Mouse (Mus musculus): ENCODE measurements around the gene C1ql4. TPM values are rescaled to one million over a fixed set of nuclear protein-coding genes. Genes with fewer than 3 reads are reported as not detected.

C1ql4 gene
- not detected for polyA plus RNA-seq (2017; shearing (Covaris generic))

GRCm38 (mm10) chr15:99087253-99088075 lies at the start of gene C1ql4:
TSS of gene C1ql4 (minus strand) at chr15:99087817.

GRCm38 (mm10) chr15:99125711-99126080 lies 38.1 kb upstream of the C1ql4 start, which contains the start of gene Spats2:
TSS of gene Spats2 (plus strand) at chr15:99125916.

GRCm38 (mm10) chr15:99092870-99093269 lies 5.3 kb upstream of the C1ql4 start, which contains the start of gene Dnajc22:
TSS of gene Dnajc22 (plus strand) at chr15:99093170.

DNA sequence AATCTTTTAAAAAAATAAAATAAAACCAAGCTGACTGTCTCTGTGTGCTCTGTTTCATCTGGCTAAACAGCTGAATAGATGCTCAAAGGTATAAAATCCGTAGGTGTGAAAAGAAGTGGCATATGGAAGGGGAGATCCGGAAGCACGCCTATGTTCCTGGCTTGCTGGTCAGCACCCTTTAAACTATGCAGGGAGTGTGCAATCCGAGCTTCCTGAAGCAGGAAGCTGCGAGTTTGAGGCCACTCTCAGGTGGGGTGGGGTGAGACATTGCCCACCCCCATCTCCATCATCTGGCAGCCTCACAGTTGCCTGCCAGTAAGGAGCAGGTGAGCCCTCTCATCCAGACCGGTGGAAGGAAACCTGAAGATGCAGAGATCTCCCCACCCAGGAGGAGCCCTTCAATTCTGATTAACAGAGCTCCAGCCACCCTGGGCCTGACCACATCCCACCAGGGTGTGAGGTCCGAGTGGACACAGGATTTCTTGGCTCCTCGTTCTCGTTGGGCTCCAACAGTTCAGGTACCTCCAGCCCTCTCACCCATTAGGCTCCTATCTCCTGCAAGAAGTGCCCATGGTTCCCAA lies 13.5 kb downstream of the C1ql4 start, which contains the start of gene Troap:
TSS of gene Troap (plus strand) at position 557 of the 581 bp plus-strand sequence.

GRCm38 (mm10) chr15:99055040-99055439 lies 32.6 kb downstream of the C1ql4 start, which contains the start of gene Prph:
TSS of gene Prph (plus strand) at chr15:99055174.

Other genes with a start within 250 kb of the C1ql4 start
- gene Kmt2d, start 216.6 kb downstream of the C1ql4 start, polyA plus RNA-seq (2017; shearing (Covaris generic)), result 32.4 TPM
- 39.4 TPM for gene Rhebl1, start 193.3 kb downstream of the C1ql4 start, polyA plus RNA-seq (2017; shearing (Covaris generic))
- gene Dhh, start 189.3 kb downstream of the C1ql4 start, polyA plus RNA-seq (2017; shearing (Covaris generic)), result not detected
- 152 TPM for gene Lmbr1l, start 169.6 kb downstream of the C1ql4 start, polyA plus RNA-seq (2017; shearing (Covaris generic))
- 277 TPM for gene Tuba1b, start 153.3 kb downstream of the C1ql4 start, polyA plus RNA-seq (2017; shearing (Covaris generic))
- gene Gm49450, start 134.3 kb downstream of the C1ql4 start, polyA plus RNA-seq (2017; shearing (Covaris generic)), result not detected
- 197 TPM for gene Tuba1a, start 134.1 kb downstream of the C1ql4 start, polyA plus RNA-seq (2017; shearing (Covaris generic))
- 27.1 TPM for gene Tuba1c, start 57.9 kb downstream of the C1ql4 start, polyA plus RNA-seq (2017; shearing (Covaris generic))
- gene Prph, start 32.6 kb downstream of the C1ql4 start, polyA plus RNA-seq (2017; shearing (Covaris generic)), result not detected
- gene Troap, start 13.2 kb downstream of the C1ql4 start, polyA plus RNA-seq (2017; shearing (Covaris generic)), result not detected
- gene Dnajc22, start 5.4 kb upstream of the C1ql4 start, polyA plus RNA-seq (2017; shearing (Covaris generic)), result 0.37 TPM
- gene Spats2, start 38.1 kb upstream of the C1ql4 start, polyA plus RNA-seq (2017; shearing (Covaris generic)), result 0.68 TPM
- gene Kcnh3, start 137.0 kb upstream of the C1ql4 start, polyA plus RNA-seq (2017; shearing (Covaris generic)), result 1.7 TPM
- gene Mcrs1, start 164.1 kb upstream of the C1ql4 start, polyA plus RNA-seq (2017; shearing (Covaris generic)), result 89.8 TPM
- 26.7 TPM for gene Prpf40b, start 207.3 kb upstream of the C1ql4 start, polyA plus RNA-seq (2017; shearing (Covaris generic))
- 0.71 TPM for gene Fam186b, start 208.1 kb upstream of the C1ql4 start, polyA plus RNA-seq (2017; shearing (Covaris generic))

Measured in naive thymus-derived CD4-positive, alpha-beta T cell, adult 5 months (primary cell).